Mouse (Mus musculus) forebrain, embryonic 12.5 days (tissue): ENCODE data around the gene Fcer1g. TPM values are rescaled to one million over a fixed set of nuclear protein-coding genes. Genes with fewer than 3 reads are reported as not detected.
"Not testable (repeated sequence)": the region's sequence is repeated elsewhere in the genome, so short reads cannot be mapped to it uniquely, and the experiment has no call there.

Experiments
- ATAC-seq: fragments of 200-750 bp; cut with Nextera tagmentation; 2 replicates; pipeline ENCODE4 v1.8.0; 2017; ENCODE audit warnings: moderate TSS enrichment; ENCODE audit not compliant: low FRiP score
- H3K27ac ChIP-seq: fragments of 300-500 bp; sonication (generic); 2 replicates; pipeline ENCODE4 v1.5.1; 2016; ENCODE audit warnings: mild to moderate bottlenecking
- H3K27me3 ChIP-seq: fragments of 300-500 bp; sonication (generic); 2 replicates; pipeline ENCODE4 v1.6.1; 2016; ENCODE audit warnings: mild to moderate bottlenecking
- H3K36me3 ChIP-seq: fragments of 300-500 bp; sonication (generic); replicated peaks from 2 replicates; pipeline ENCODE4 v1.6.1; 2016; ENCODE audit warnings: mild to moderate bottlenecking
- H3K4me1 ChIP-seq: fragments of 300-500 bp; sonication (generic); 2 replicates; pipeline ENCODE4 v1.6.1; 2016
- H3K4me2 ChIP-seq: fragments of 300-500 bp; sonication (generic); 2 replicates; pipeline ENCODE4 v1.6.1; 2016; ENCODE audit warnings: mild to moderate bottlenecking, moderate library complexity
- H3K4me3 ChIP-seq: fragments of 300-500 bp; sonication (generic); replicated peaks from 2 replicates; pipeline ENCODE4 v1.5.1; 2016; ENCODE audit warnings: mild to moderate bottlenecking
- H3K9ac ChIP-seq: fragments of 300-500 bp; sonication (generic); 2 replicates; pipeline ENCODE4 v1.6.1; 2016; ENCODE audit warnings: mild to moderate bottlenecking
- H3K9me3 ChIP-seq: fragments of 300-500 bp; sonication (generic); 2 replicates; pipeline ENCODE4 v1.6.1; 2016
- WGBS: fragments of 180-500 bp; shearing (Covaris S2); methylation state at CpG from one replicate; pipeline ENCODE4 v1.1.7; 2016; 5-methylcytosine and 5-hydroxymethylcytosine counted together
- polyA plus RNA-seq: library from polyadenylated mRNA; unstranded; fragments of >200 nt; fragmentation: Nextera tagmentation; extraction: Ambion mirVana; gene quantifications from 2 replicates; pipeline ENCODE4 v1.2.1, GENCODE M21; 2016

Gene Fcer1g
- polyA plus RNA-seq, 1 experiment from 2014 or later = 15.3 TPM

DNA sequence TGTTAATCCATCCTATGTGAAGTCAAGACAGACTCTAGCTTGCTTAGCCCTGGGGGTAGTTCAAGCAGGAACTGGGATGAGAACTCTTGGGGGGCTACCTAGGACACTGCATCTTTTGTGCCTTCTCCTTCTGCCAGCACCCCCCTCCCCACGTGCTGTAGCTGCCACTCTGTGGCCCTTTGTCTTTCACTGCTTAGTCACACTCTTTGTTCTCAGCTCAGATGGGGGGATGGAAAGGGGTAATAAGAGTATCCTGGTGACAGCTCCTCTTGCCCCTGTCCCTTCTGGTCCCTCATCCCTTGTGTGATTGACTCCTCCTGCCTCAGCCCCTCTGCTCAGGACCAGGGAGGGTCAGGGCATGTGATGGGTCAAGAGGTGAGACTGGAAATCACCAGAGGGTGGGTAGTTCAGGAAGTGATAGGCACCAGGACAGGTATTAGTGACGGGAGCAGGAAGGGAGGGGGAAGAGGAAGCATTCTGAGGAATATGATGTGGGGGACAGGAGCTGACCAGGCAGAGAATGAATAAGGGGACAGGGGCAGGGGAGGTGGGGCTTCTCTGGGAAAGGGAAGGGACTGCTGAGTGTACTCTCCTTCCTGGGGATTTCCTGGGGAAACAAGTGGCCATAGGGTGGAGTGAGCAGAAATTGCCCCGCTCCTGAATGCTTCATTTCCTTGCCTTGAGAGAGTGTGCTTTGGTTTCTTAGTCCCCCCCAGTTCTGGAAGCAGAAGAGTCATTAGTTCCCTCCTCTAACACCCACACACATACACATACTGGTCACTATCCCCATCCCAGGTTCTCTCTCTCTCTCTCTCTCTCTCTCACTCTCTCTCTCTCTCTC is 14.4 kb upstream of the Fcer1g start:
- Histone ChIP-seq H3K4me1 (peaks cover 58% of the 10 kb centered on the region), H3K9ac (no peak overlapping the region), H3K9me3 (no peaks in the 10 kb centered on the region), H3K36me3 (peaks cover 15% of the 10 kb centered on the region), H3K4me2 (no peak overlapping the region), H3K27me3 (peaks cover 5% of the 10 kb centered on the region), H3K4me3 (no peak overlapping the region), H3K27ac (peak overlapping the region; percentile 26; the same call in 1 of the 2 replicates)
- ATAC-seq = no peak
- WGBS = 43% methylated on average over 3 of the region's 3 CpGs

- Histone ChIP-seq H3K4me3 (no peak overlapping the region), H3K4me1 (peaks cover 57% of the 10 kb centered on the region), H3K9ac (no peak overlapping the region)
These were observed 13.8 kb upstream of the Fcer1g start for GRCm38 (mm10) chr1:171247916-171248315.

GRCm38 (mm10) chr1:171247453-171247841 is 13.3 kb upstream of the Fcer1g start:
- peak; percentile 1; the same call in 1 of the 2 replicates for ATAC-seq

More at GRCm38 (mm10) chr1:171247916-171248315, 13.8 kb upstream of the Fcer1g start:
- ATAC-seq = no peak
- Histone ChIP-seq H3K27ac (peak overlapping the region; percentile 80), H3K9me3 (no peaks in the 10 kb centered on the region), H3K36me3 (peaks cover 21% of the 10 kb centered on the region), H3K27me3 (peaks cover 3% of the 10 kb centered on the region; the same call in 1 of the 2 replicates), H3K4me2 (peak overlapping the region; percentile 79; the same call in 1 of the 2 replicates)
- 24% methylated on average over 4 of the region's 4 CpGs for WGBS

DNA sequence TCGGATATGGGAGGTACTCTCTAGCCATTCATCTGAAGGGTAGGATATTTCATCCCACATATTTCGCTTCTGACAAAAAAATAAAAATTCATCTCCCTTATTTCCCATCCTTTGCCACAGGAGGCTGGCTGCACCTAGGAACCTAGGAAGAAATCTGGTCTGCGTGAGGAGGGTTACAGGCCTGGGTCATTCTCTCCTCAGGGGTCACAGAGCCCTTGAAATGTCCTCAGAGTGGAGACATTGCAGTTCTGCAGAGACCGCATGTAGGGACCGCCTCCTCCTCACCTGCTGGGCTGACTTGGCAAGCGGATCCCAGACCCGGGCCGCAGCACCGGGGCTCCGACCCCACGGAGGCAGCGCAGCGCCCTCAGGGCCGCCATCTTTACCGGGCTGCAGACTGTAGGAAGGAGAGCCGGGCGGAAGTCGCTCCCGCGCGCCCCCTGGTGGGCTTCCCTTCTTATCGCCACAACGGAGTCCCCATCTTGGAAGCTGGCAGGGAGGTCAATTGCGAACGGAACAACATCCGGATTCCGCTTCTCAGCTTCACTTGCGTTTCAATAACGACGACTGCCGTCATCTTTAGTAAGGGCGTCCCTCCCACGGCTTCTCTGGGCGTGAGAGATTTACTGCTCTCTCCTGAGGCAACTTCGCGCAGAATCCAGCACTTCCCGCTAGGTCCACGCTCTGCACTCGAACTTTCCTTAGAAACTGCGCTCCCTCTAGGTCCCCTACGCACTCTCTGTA is 12.7 kb upstream of the Fcer1g start:
- Histone ChIP-seq H3K4me3 (peak overlapping the region; percentile 78), H3K4me2 (peak overlapping the region; percentile 79), H3K9me3 (no peaks in the 10 kb centered on the region), H3K27me3 (no peaks in the 10 kb centered on the region), H3K36me3 (peaks cover 30% of the 10 kb centered on the region), H3K9ac (peak overlapping the region; percentile 81), H3K4me1 (peaks cover 47% of the 10 kb centered on the region), H3K27ac (peak overlapping the region; percentile 80)
- ATAC-seq = peak; percentile 93
- WGBS = under 1% methylated on average over 41 of the region's 41 CpGs

More at GRCm38 (mm10) chr1:171247453-171247841, 13.3 kb upstream of the Fcer1g start:
- peaks cover 26% of the 10 kb centered on the region for H3K36me3 ChIP-seq
- H3K27me3 ChIP-seq = no peaks in the 10 kb centered on the region; the same call in 1 of the 2 replicates
- H3K27ac ChIP-seq = peak overlapping the region; percentile 80
- peak overlapping the region; percentile 79 for H3K4me2 ChIP-seq
- peaks cover 52% of the 10 kb centered on the region for H3K4me1 ChIP-seq
- H3K4me3 ChIP-seq = peak overlapping the region; percentile 78
- H3K9me3 ChIP-seq = no peaks in the 10 kb centered on the region
- H3K9ac ChIP-seq = peak overlapping the region; percentile 51
- WGBS = 15% methylated on average over 13 of the region's 13 CpGs

DNA sequence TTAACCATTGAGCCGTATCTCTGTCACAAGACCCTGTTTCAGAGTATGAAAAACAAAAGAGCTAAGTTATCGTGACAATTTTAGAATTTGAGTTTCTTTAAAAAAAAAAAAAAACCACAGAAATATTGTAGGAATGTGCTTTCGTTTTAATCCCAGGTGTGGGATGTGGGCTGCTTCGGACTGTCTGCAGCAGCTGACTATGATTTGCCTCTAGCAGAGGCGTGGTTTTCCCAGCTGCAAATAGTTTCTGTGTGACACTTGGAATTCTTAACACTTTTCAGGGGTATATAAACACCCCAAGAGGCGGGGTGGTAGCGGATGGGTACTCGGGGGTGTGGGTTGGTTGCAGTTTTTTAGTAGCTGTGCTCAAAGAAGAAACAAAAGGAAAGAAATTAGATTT is 11.2 kb upstream of the Fcer1g start:
- 91% methylated on average over 8 of the region's 8 CpGs for WGBS
- peaks cover 45% of the 10 kb centered on the region for H3K36me3 ChIP-seq
- H3K4me3 ChIP-seq = no peak overlapping the region
- H3K9ac ChIP-seq = 0 out of 2 replicates have a peak overlapping the region, but pooled peaks have one; percentile 81
- H3K9me3 ChIP-seq = no peaks in the 10 kb centered on the region
- no peaks in the 10 kb centered on the region for H3K27me3 ChIP-seq
- no peak for ATAC-seq
- no peak overlapping the region for H3K4me2 ChIP-seq
- H3K27ac ChIP-seq = no peak overlapping the region
- peaks cover 31% of the 10 kb centered on the region for H3K4me1 ChIP-seq

DNA sequence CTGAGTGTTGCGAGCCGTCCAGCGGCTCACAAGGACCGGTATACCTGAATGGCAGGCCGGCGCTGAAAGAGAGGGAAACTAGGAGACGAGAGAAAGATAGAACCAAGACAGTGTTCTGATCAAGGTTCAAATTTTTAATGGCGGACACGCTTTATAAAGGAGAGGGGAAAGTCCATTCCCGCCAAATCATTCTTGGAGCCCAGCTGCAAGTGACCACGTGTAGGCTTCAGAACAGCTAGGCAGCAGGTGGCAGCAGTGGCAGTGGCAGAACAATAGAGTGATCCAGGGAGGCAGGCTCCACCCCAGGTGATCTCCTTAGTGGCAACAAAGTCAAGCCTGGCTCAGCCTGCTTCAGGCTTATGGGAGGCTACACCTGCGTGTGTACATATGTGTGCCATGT is 7.8 kb upstream of the Fcer1g start:
- Histone ChIP-seq H3K36me3 (peaks cover 74% of the 10 kb centered on the region), H3K4me1 (peaks cover 12% of the 10 kb centered on the region)
- H3K4me3 ChIP-seq, H3K27ac ChIP-seq, ATAC-seq, H3K27me3 ChIP-seq, H3K9ac ChIP-seq, H3K4me2 ChIP-seq, H3K9me3 ChIP-seq: not testable (repeated sequence)
- WGBS = 82% methylated on average over 12 of the region's 12 CpGs

- Histone ChIP-seq H3K4me2 (no peak overlapping the region), H3K9me3 (no peaks in the 10 kb centered on the region), H3K4me3 (no peak overlapping the region), H3K36me3 (peaks cover 84% of the 10 kb centered on the region), H3K4me1 (peaks cover 6% of the 10 kb centered on the region), H3K9ac (no peak overlapping the region), H3K27ac (no peak overlapping the region), H3K27me3 (no peaks in the 10 kb centered on the region)
- no peak for ATAC-seq
- WGBS = 91% methylated on average over 10 of the region's 10 CpGs
These were observed 6.7 kb upstream of the Fcer1g start for GRCm38 (mm10) chr1:171240911-171241310.

DNA sequence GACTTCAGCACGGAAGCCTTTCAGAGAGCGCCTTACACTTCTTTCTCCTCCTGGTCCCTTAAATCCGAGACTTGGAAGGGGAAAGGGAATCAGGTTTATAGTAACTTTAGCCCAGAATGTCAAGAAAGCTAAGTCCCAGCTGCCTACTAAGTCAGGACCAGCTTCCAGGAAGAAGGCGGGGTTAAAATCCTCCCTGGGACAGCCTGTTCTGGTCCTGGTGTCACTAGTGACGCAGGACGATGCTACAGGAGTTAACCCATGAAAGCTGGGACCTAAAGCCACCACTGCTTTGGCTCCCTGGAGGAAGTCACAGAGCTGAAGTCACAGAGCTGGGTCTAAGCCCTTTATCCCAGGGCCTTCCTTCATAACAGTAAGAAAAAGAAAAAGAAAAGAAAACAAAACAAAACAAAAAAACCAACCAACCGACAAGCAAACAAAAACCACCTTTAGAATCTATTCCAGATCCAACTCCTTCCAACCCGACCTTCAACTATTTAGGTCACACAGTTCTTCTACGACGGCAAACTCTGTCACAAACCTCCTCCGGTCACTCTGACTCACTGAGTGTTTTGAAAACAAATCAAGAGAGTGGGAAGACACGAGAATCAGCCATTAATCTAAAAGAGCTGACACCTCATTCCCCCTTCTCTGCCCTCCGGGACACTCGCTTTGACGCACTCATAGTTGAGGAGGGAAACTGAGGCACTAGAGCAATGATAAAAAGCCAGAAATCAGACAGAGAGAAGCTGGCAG is 6.0 kb upstream of the Fcer1g start:
- H3K4me2 ChIP-seq = no peak overlapping the region
- H3K9me3 ChIP-seq = no peaks in the 10 kb centered on the region
- 84% methylated on average over 15 of the region's 15 CpGs for WGBS
- no peak overlapping the region for H3K4me3 ChIP-seq
- ATAC-seq = no peak
- H3K9ac ChIP-seq = no peak overlapping the region
- H3K27ac ChIP-seq = no peak overlapping the region
- H3K27me3 ChIP-seq = no peaks in the 10 kb centered on the region
- peaks cover 86% of the 10 kb centered on the region for H3K36me3 ChIP-seq
- no peaks in the 10 kb centered on the region for H3K4me1 ChIP-seq

- 75% methylated on average over 14 of the region's 14 CpGs for WGBS
- H3K27me3 ChIP-seq = no peaks in the 10 kb centered on the region
- ATAC-seq = no peak
- H3K4me1 ChIP-seq = no peaks in the 10 kb centered on the region
- H3K4me2 ChIP-seq = no peak overlapping the region
- peaks cover 91% of the 10 kb centered on the region for H3K36me3 ChIP-seq
- no peaks in the 10 kb centered on the region for H3K9me3 ChIP-seq
- no peak overlapping the region for H3K27ac ChIP-seq
- H3K4me3 ChIP-seq = no peak overlapping the region
- H3K9ac ChIP-seq = no peak overlapping the region
These were observed 4.3 kb upstream of the Fcer1g start for GRCm38 (mm10) chr1:171238463-171238862.

DNA sequence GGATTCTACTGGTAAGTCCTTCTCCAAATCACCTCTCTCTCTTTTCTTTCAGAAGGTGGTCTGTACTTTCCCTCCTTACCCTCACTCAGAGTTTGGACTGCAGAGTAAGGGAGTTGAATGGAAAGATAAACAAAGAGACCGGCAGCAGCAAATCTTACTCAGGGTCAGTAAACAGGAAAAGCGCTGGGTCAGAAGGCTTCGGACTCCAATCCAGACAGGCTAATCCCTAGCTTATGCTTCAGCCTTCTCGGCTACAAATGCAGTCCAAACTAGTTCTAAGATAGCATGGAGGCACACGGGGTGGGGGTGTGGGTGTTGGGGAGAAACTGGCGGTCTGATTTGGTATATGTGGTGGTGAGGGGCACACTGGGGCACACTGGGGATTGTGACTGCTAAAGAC is 3.3 kb upstream of the Fcer1g start:
- H3K4me3 ChIP-seq = no peak overlapping the region
- H3K9ac ChIP-seq = no peak overlapping the region
- no peak for ATAC-seq
- no peaks in the 10 kb centered on the region for H3K4me1 ChIP-seq
- H3K4me2 ChIP-seq = no peak overlapping the region
- H3K9me3 ChIP-seq = no peaks in the 10 kb centered on the region
- no peaks in the 10 kb centered on the region for H3K27me3 ChIP-seq
- no peak overlapping the region for H3K27ac ChIP-seq
- WGBS = 84% methylated on average over 6 of the region's 6 CpGs
- peaks cover 85% of the 10 kb centered on the region for H3K36me3 ChIP-seq

DNA sequence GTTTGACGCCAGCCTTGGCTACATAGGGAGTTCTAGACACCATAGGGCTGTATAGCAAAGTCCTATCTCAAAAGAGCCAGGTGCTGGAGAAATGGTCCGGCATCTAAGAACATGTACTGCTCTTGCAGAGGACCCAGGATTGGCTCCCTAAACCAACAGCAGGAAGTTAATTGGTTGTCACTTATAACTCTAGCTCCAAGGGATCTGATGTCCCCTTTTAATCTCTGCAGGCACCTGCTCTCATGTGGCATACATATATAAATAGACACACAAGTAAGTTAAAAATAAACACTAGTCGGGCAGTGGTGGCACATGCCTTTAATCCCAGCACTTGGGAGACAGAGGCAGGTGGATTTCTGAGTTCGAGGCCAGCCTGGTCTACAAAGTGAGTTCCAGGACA is 1.6 kb upstream of the Fcer1g start:
- Histone ChIP-seq H3K9ac (no peak overlapping the region), H3K27ac (no peak overlapping the region), H3K4me1 (no peaks in the 10 kb centered on the region), H3K4me3 (no peak overlapping the region), H3K27me3 (no peaks in the 10 kb centered on the region), H3K4me2 (no peak overlapping the region), H3K9me3 (no peaks in the 10 kb centered on the region), H3K36me3 (peaks cover 71% of the 10 kb centered on the region)
- 89% methylated on average over 4 of the region's 4 CpGs for WGBS
- no peak for ATAC-seq

- Histone ChIP-seq H3K4me1 (peaks cover 2% of the 10 kb centered on the region; the same call in 1 of the 2 replicates), H3K27me3 (no peaks in the 10 kb centered on the region), H3K9ac (no peak overlapping the region), H3K9me3 (no peaks in the 10 kb centered on the region), H3K36me3 (peaks cover 62% of the 10 kb centered on the region), H3K27ac (no peak overlapping the region), H3K4me3 (no peak overlapping the region), H3K4me2 (no peak overlapping the region)
- no peak for ATAC-seq
- WGBS = 97% methylated on average over 4 of the region's 4 CpGs
These were observed 373 bp upstream of the Fcer1g start for GRCm38 (mm10) chr1:171234538-171234937.
